Mouse (Mus musculus) ES-E14 (cell line): ENCODE results near the gene Hoxc11.

Experiments
- CHD2 ChIP-seq: IDR thresholded peaks from 2 replicates; pipeline ENCODE4 v1.6.1; 2014; ENCODE audit warnings: mild to moderate bottlenecking, low read depth, low read length, inconsistent platforms
- HCFC1 ChIP-seq: IDR thresholded peaks from 2 replicates; pipeline ENCODE4 v1.6.1; 2012; ENCODE audit warnings: low read length, inconsistent platforms, borderline replicate concordance; ENCODE audit not compliant: insufficient read depth
- ZC3H11A ChIP-seq: IDR thresholded peaks from 2 replicates; pipeline ENCODE4 v1.6.1; 2012; ENCODE audit warnings: low read depth, mild to moderate bottlenecking, inconsistent platforms, low read length, borderline replicate concordance
- ZNF384 ChIP-seq: IDR thresholded peaks from 2 replicates; pipeline ENCODE4 v1.6.1; 2012; ENCODE audit warnings: low read depth, low read length, inconsistent platforms

DNA sequence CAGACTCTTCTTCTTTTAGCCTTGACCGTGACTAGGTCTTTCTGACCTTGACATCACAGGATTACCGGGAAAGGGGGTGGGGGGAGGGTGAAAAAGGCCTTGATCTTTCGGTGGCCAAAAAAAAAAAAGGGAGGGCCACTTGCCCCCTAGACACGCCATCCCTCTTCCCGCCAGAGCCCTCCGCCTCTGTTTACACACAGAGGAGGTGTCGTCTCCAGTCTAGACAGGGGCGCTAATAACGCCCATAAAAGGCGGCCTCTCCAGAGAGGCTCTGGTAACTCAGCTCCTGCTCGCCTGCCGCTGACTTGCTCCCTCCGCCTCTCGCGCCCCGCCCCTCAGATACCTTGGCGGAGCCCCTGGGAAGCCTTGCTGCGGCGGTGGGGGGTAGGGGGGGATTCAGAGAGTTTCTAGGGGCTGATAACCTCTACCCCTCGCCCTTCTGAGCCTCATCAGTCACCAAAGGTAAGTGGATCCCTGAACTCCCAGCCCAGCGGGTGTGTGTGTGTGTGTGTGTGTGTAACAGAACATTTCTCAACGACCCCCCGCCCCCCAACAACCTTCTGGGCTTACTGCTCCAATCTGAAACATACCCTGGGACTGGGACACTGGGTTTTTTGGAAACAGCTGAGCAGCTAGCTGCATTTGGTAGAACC lies 22.4 kb upstream of the Hoxc11 start:
- no peak for TF ChIP-seq CHD2
- no peak for TF ChIP-seq ZC3H11A
- peak; percentile 92 for TF ChIP-seq ZNF384
- no peak for TF ChIP-seq HCFC1
